Comparison of ENCODE assay signal across 8 mouse cellular contexts in the genomic region with DNA sequence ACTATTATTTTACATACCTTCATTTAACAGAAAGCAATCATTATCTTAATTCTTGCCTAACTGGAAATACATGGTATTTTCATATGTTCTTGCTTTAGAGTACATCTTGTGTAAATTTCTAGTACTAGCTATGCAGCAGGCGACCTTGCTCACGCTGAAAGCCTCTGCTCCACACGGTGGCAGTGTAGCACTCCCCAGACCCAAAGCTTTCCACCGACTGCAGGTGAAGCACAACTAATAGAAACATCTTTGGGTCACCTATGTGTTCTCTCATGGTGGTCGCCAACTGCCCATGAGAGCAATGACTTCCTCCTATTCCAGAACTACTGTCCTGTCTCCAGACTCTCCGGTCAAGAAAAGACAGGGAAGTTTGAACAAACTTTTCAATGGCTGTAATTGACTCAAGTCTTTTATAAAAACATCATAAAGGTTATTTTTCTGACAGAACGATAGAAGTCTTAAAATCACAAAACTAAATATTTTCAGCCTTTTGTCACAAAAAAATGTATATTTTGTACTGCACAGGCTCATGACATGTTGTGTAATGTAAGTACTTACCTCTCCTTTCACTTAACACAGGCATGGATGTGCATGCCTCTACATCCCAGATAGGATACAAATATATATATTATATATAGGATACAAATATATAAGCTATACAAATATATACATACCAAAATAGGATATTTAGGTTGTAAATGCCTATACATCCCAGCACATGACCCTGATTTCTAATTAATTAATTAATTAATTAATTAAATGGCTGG. TPM values are rescaled to one million over a fixed set of nuclear protein-coding genes. Genes with fewer than 3 reads are reported as not detected.
A peak's percentile ranks its signal among the peaks of the same experiment; 100 is the strongest.
DNase-seq lines count a peak whose midpoint lies in the region; ATAC-seq lines count a peak whose summit lies in the region.

No protein-coding gene starts in this region.

- H3K4me1 ChIP-seq in forebrain, embryonic 10.5 days = no peaks in the 10 kb centered on the region
- H3K4me1 ChIP-seq in hindbrain, embryonic 13.5 days (replicated peaks) = no peaks in the 10 kb centered on the region

- H3K4me2 ChIP-seq in hindbrain, embryonic 13.5 days = no peak overlapping the region

- H3K9me3 ChIP-seq in forebrain, embryonic 10.5 days = no peaks in the 10 kb centered on the region
- no peaks in the 10 kb centered on the region for H3K9me3 ChIP-seq in hindbrain, embryonic 13.5 days

- no peak overlapping the region for H3K27ac ChIP-seq in forebrain, embryonic 10.5 days
- no peak overlapping the region for H3K27ac ChIP-seq in hindbrain, embryonic 13.5 days

- peak; percentile 69 for ATAC-seq in CD4-positive, CD25-positive, alpha-beta regulatory T cell, adult 4 months
- peak; percentile 72; the same call in 1 of the 2 replicates for ATAC-seq in hindbrain, embryonic 13.5 days (ENCODE audit: low FRiP score)

- H3K9ac ChIP-seq in hindbrain, embryonic 13.5 days = no peak overlapping the region

- DNase-seq in adrenal gland, postnatal 36 days = peak; percentile 67 to 74
- DNase-seq in forebrain, embryonic 10.5 days (ENCODE audit: extremely low spot score, low spot score) = peak; percentile 38
- peak; percentile 71 to 77 for DNase-seq in layer of hippocampus, postnatal 10 days (ENCODE audit: low spot score in 2 of 2)
- DNase-seq in lung, postnatal 4 days = peak; percentile 68 to 72
- peak; percentile 56 for DNase-seq in right cerebral cortex, adult 18-20 months
- peak; percentile 44 to 67 for DNase-seq in urinary bladder, postnatal 36 days (ENCODE audit: low spot score in 2 of 2)

- H3K4me3 ChIP-seq in forebrain, embryonic 10.5 days = no peak overlapping the region
- no peak overlapping the region for H3K4me3 ChIP-seq in hindbrain, embryonic 13.5 days

- no peaks in the 10 kb centered on the region for H3K27me3 ChIP-seq in forebrain, embryonic 10.5 days (ENCODE audit: poor library complexity, severe bottlenecking)
- H3K27me3 ChIP-seq in hindbrain, embryonic 13.5 days = no peaks in the 10 kb centered on the region

- WGBS in forebrain, embryonic 10.5 days = 26% methylated on average over 7 of the region's 7 CpGs
- 29% methylated on average over 7 of the region's 7 CpGs for WGBS in hindbrain, embryonic 13.5 days

- H3K36me3 ChIP-seq in forebrain, embryonic 10.5 days (replicated peaks) = no peaks in the 10 kb centered on the region
- H3K36me3 ChIP-seq in hindbrain, embryonic 13.5 days = no peaks in the 10 kb centered on the region

RNA-seq across cellular contexts. Expression of gene Dcbld1, which starts 16.4 kb away (rescaled TPM):
- polyA plus RNA-seq in CD4-positive, CD25-positive, alpha-beta regulatory T cell, adult 4 months (2017; shearing (Covaris generic)) = not detected
- total RNA-seq in adrenal gland, postnatal 36 days (2021) = 1 to 10 TPM; 4.2 to 4.3 TPM
- 25.3 and 26.8 TPM in 2 replicates for polyA plus RNA-seq in forebrain, embryonic 10.5 days (2016; fragmentation: Nextera tagmentation; extraction: Ambion mirVana)
- 21.8 and 25.3 TPM in 2 replicates for polyA plus RNA-seq in hindbrain, embryonic 13.5 days (2015; fragmentation: Nextera tagmentation; extraction: Ambion mirVana)
- 10 to 100 TPM; 12.1 to 12.5 TPM for total RNA-seq in layer of hippocampus, postnatal 10 days (2021)

RNA-seq across cellular contexts. Expression of gene Ros1, which starts 21.9 kb away (rescaled TPM):
- polyA plus RNA-seq in CD4-positive, CD25-positive, alpha-beta regulatory T cell, adult 4 months (2017; shearing (Covaris generic)) = not detected
- under 1 TPM in 1 of 2 experiments, not detected in 1; 0.03 TPM for total RNA-seq in adrenal gland, postnatal 36 days (2021)
- polyA plus RNA-seq in forebrain, embryonic 10.5 days (2016; fragmentation: Nextera tagmentation; extraction: Ambion mirVana) = not detected in 2 replicates
- not detected in 2 replicates for polyA plus RNA-seq in hindbrain, embryonic 13.5 days (2015; fragmentation: Nextera tagmentation; extraction: Ambion mirVana)
- not detected for total RNA-seq in layer of hippocampus, postnatal 10 days (2021)

Comparison
In these comparisons a context has a peak if more than half of its experiments do, and no peak if none do; other contexts are left out.
1. RNA of gene Dcbld1, which starts 16.4 kb away (polyA plus RNA-seq): 25.3 to 26.8 TPM in forebrain, embryonic 10.5 days and 21.8 to 25.3 TPM in hindbrain, embryonic 13.5 days; not detected in CD4-positive, CD25-positive, alpha-beta regulatory T cell, adult 4 months; every median in the first group is over 10 times any median in the second.
2. Peak in every context shown above with its lines, with median percentiles within 50 percentile points of each other: DNase-seq.